Mouse (Mus musculus): ENCODE results near the gene Hbs1l. TPM values are rescaled to one million over a fixed set of nuclear protein-coding genes. Genes with fewer than 3 reads are reported as not detected.

Hbs1l gene
- polyA plus RNA-seq, 1 experiment, result 17.9 TPM

DNA sequence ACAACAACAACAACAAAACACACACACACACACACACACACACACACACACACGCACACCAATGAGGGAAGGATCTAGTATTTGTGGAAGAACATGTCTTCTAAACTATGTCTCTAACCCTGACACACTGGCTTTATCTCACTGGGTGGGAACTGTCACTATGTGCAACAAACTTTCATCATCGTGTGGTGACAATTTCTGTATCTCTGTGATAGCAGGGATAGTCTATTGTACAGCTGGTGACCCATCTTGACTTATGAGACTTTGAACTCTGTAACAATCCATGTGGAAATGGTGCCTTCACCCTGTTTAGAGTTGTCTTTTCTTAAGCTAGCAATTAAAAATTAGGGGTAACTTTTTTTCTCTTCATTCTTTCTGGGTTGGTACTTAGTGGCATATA lies 36.1 kb upstream of the Hbs1l start:
- H3K27me3 ChIP-seq (replicated peaks; ENCODE audit: control insufficient read depth, insufficient read depth, low read length), result no peaks in the 10 kb centered on the region
- DNase-seq, result no peak
- no peaks in the 10 kb centered on the region for H3K4me1 ChIP-seq (ENCODE audit: control insufficient read depth, insufficient read depth, low read length)
- H3K36me3 ChIP-seq (ENCODE audit: control insufficient read depth, insufficient read depth, low read length), result no peaks in the 10 kb centered on the region
- H3K27ac ChIP-seq (ENCODE audit: insufficient read depth, low read depth, low read length), result no peak overlapping the region
- H3K4me3 ChIP-seq (ENCODE audit: insufficient read depth, low read depth, low read length), result no peak overlapping the region
- TF ChIP-seq CTCF (conservative IDR thresholded peaks at IDR 0.05; ENCODE audit: insufficient read depth, insufficient read length, low read depth, low read length) (no peak), POLR2A (IDR thresholded peaks at IDR 0.05; ENCODE audit: low read depth, low read length) (no peak)
- WGBS, result 67% methylated on average over 2 of the region's 2 CpGs

DNA sequence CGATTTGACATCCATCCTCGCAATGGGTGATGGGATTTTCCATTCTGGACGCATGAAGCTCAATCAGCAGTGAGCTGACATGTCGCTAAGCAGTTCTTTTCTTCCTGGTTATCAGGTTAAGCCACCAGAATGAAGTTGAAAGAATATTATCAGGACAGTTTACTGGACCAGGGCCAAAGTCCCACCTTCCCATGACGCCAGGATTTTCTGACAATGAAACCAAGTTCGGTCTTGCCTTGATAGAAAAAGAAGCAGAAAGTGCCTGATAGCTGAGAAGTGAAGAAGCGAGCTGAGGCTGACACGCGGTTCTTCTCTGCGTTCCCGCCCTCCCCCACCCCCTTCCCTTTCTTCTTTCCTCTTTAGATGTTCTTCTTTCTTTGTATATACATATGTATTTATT lies 30.6 kb upstream of the Hbs1l start:
- Histone ChIP-seq H3K36me3 (ENCODE audit: control insufficient read depth, insufficient read depth, low read length) (no peaks in the 10 kb centered on the region), H3K4me3 (ENCODE audit: insufficient read depth, low read depth, low read length) (no peak overlapping the region), H3K27ac (ENCODE audit: insufficient read depth, low read depth, low read length) (no peak overlapping the region), H3K4me1 (ENCODE audit: control insufficient read depth, insufficient read depth, low read length) (no peaks in the 10 kb centered on the region), H3K27me3 (replicated peaks; ENCODE audit: control insufficient read depth, insufficient read depth, low read length) (no peaks in the 10 kb centered on the region)
- TF ChIP-seq POLR2A (IDR thresholded peaks at IDR 0.05; ENCODE audit: low read depth, low read length) (no peak), CTCF (conservative IDR thresholded peaks at IDR 0.05; ENCODE audit: insufficient read depth, insufficient read length, low read depth, low read length) (no peak)
- no peak for DNase-seq
- WGBS, result 86% methylated on average over 11 of the region's 11 CpGs

DNA sequence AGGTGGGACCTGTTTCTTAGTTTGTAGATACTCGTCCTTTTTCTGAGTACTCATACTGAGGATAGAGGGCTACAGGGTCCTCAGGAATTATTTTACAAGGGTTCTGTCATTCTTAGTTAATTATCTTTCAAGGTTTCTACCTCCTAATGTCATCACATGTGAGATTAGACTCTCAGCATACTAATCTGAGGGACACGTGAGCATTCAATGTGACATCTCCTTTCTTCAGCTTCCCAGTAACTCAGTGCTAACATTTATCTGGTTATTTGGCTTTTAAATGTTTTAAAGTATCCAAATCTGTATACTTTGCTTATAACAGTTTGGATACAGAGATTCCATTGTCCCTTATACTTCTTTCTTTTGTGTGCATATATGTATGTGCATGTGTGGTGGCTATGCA lies 28.3 kb upstream of the Hbs1l start:
- Histone ChIP-seq H3K4me3 (ENCODE audit: insufficient read depth, low read depth, low read length) (no peak overlapping the region), H3K27ac (ENCODE audit: insufficient read depth, low read depth, low read length) (no peak overlapping the region), H3K36me3 (ENCODE audit: control insufficient read depth, insufficient read depth, low read length) (no peaks in the 10 kb centered on the region), H3K4me1 (ENCODE audit: control insufficient read depth, insufficient read depth, low read length) (no peaks in the 10 kb centered on the region), H3K27me3 (replicated peaks; ENCODE audit: control insufficient read depth, insufficient read depth, low read length) (no peaks in the 10 kb centered on the region)
- TF ChIP-seq CTCF (conservative IDR thresholded peaks at IDR 0.05; ENCODE audit: insufficient read depth, insufficient read length, low read depth, low read length), result no peak
- no peak for TF ChIP-seq POLR2A (IDR thresholded peaks at IDR 0.05; ENCODE audit: low read depth, low read length)
- no peak for DNase-seq
- WGBS, result 77% methylated on average over 2 of the region's 2 CpGs

DNA sequence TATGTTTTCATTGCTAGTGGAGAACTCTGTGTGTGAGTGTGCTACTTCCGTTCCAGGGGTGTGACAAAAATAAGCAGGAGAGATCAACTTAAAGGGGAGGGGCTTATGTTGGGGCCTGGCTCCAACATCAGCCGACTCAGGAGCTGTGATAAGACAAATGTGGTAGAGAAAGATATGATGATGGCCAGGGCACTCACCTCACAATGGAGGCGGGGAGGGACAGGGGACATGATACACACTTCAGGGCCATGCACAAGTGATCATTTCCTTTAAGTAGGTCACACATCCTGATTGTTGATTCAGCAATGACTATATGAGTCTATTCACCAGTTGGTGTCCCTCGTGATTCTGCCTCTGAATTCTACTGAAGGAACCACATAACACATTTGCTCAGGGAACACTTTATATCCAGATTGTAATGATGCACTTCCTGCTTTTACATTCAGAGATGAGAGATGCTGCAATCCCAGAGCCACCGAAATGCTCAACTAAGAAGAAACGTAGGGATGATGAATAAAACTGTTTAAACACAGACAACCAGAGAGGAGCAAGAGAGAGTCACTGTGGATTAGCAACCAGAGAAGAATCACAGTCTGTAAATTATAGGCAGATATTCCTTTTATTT lies 26.9 kb upstream of the Hbs1l start:
- Histone ChIP-seq H3K27me3 (replicated peaks; ENCODE audit: control insufficient read depth, insufficient read depth, low read length) (no peaks in the 10 kb centered on the region), H3K4me3 (ENCODE audit: insufficient read depth, low read depth, low read length) (no peak overlapping the region), H3K36me3 (ENCODE audit: control insufficient read depth, insufficient read depth, low read length) (no peaks in the 10 kb centered on the region), H3K27ac (ENCODE audit: insufficient read depth, low read depth, low read length) (no peak overlapping the region), H3K4me1 (ENCODE audit: control insufficient read depth, insufficient read depth, low read length) (no peaks in the 10 kb centered on the region)
- no peak for DNase-seq
- WGBS, result 68% methylated on average over 6 of the region's 6 CpGs
- TF ChIP-seq POLR2A (IDR thresholded peaks at IDR 0.05; ENCODE audit: low read depth, low read length), result no peak
- no peak for TF ChIP-seq CTCF (conservative IDR thresholded peaks at IDR 0.05; ENCODE audit: insufficient read depth, insufficient read length, low read depth, low read length)

DNA sequence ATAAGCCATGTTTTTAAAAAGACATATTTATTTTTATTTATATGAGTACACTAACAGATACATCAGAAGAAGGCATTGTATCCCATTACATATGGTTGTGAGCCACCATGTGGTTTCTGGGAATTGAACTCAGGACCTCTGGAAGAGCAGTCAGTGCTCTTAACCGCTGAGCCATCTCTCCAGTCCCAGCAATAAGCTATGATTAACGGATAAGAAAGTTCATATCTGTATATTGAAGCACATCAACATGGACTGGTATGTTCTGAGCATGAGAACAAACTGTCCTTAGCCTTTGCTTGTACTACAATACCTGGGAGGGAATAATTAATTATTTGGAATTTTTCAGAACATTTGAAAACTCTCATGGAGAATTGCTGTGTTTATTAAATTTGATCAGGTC lies 25.9 kb upstream of the Hbs1l start:
- H3K27ac ChIP-seq (ENCODE audit: insufficient read depth, low read depth, low read length), result no peak overlapping the region
- no peaks in the 10 kb centered on the region for H3K36me3 ChIP-seq (ENCODE audit: control insufficient read depth, insufficient read depth, low read length)
- no peaks in the 10 kb centered on the region for H3K4me1 ChIP-seq (ENCODE audit: control insufficient read depth, insufficient read depth, low read length)
- no peaks in the 10 kb centered on the region for H3K27me3 ChIP-seq (replicated peaks; ENCODE audit: control insufficient read depth, insufficient read depth, low read length)
- TF ChIP-seq POLR2A (IDR thresholded peaks at IDR 0.05; ENCODE audit: low read depth, low read length), result no peak
- no peak for TF ChIP-seq CTCF (conservative IDR thresholded peaks at IDR 0.05; ENCODE audit: insufficient read depth, insufficient read length, low read depth, low read length)
- DNase-seq, result no peak
- H3K4me3 ChIP-seq (ENCODE audit: insufficient read depth, low read depth, low read length), result no peak overlapping the region
- 87% methylated on average over 2 of the region's 2 CpGs for WGBS

DNA sequence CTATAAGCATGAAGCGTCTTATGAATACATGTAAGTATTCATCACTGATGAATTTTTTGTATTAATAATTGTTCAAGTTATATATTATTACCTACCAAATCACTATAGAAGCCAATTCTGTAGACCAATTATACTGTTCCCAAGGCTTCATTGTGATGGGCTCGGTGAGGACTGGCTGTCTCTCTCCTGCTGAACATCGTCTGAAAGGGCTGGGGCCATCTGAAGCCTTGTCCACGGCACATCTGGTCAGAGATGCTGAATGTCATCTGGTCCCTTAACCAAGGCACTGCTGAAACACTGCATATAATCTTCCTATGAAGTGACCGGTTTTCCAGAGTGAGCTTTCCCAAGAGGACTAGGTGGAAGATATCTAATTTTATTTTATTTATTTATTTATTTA lies 24.9 kb upstream of the Hbs1l start:
- no peak overlapping the region for H3K4me3 ChIP-seq (ENCODE audit: insufficient read depth, low read depth, low read length)
- WGBS, result 89% methylated on average over 5 of the region's 5 CpGs
- no peaks in the 10 kb centered on the region for H3K27me3 ChIP-seq (replicated peaks; ENCODE audit: control insufficient read depth, insufficient read depth, low read length)
- no peak for DNase-seq
- no peaks in the 10 kb centered on the region for H3K4me1 ChIP-seq (ENCODE audit: control insufficient read depth, insufficient read depth, low read length)
- H3K27ac ChIP-seq (ENCODE audit: insufficient read depth, low read depth, low read length), result no peak overlapping the region
- TF ChIP-seq POLR2A (IDR thresholded peaks at IDR 0.05; ENCODE audit: low read depth, low read length) (no peak), CTCF (conservative IDR thresholded peaks at IDR 0.05; ENCODE audit: insufficient read depth, insufficient read length, low read depth, low read length) (no peak)
- H3K36me3 ChIP-seq (ENCODE audit: control insufficient read depth, insufficient read depth, low read length), result no peaks in the 10 kb centered on the region

DNA sequence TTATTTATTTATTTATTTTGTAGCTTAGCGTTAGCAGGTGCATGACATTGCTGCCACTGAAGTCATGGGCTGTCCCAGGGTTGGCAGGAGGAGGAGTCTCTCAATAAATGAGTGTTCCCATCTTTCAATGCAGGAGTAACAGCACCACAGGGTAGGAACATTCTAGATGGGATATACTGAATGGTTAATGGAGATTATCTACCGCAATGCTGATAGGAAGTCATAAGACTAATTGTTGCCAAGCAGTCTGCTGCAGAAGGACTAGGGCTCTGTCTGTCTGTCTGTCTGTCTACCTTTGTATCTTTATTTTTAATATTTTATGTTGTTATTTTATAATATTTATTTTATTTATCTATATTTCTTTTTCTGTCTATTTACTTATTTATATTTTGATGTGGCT lies 24.5 kb upstream of the Hbs1l start:
- no peaks in the 10 kb centered on the region for H3K27me3 ChIP-seq (replicated peaks; ENCODE audit: control insufficient read depth, insufficient read depth, low read length)
- H3K27ac ChIP-seq (ENCODE audit: insufficient read depth, low read depth, low read length), result no peak overlapping the region
- TF ChIP-seq POLR2A (IDR thresholded peaks at IDR 0.05; ENCODE audit: low read depth, low read length) (no peak), CTCF (conservative IDR thresholded peaks at IDR 0.05; ENCODE audit: insufficient read depth, insufficient read length, low read depth, low read length) (no peak)
- no peak for DNase-seq
- 100% methylated on average over 2 of the region's 2 CpGs for WGBS
- no peaks in the 10 kb centered on the region for H3K36me3 ChIP-seq (ENCODE audit: control insufficient read depth, insufficient read depth, low read length)
- no peak overlapping the region for H3K4me3 ChIP-seq (ENCODE audit: insufficient read depth, low read depth, low read length)
- no peaks in the 10 kb centered on the region for H3K4me1 ChIP-seq (ENCODE audit: control insufficient read depth, insufficient read depth, low read length)

Data from kidney, adult 2 months (tissue).